Mouse (Mus musculus) limb, embryonic 14.5 days (tissue): ENCODE data around the gene Ndrg3. TPM values are rescaled to one million over a fixed set of nuclear protein-coding genes. Genes with fewer than 3 reads are reported as not detected.
"Not testable (repeated sequence)": the region's sequence is repeated elsewhere in the genome, so short reads cannot be mapped to it uniquely, and the experiment has no call there.

ENCODE experiments used
- ATAC-seq: fragments of 200-750 bp; cut with Nextera tagmentation; 2 replicates; pipeline ENCODE4 v1.8.0; 2017; ENCODE audit warnings: low read depth, moderate number of reproducible peaks, moderate TSS enrichment; ENCODE audit not compliant: low FRiP score
- DNase-seq: peaks from one replicate; pipeline ENCODE4 v3.0.0-alpha.2; 2015; ENCODE audit warnings: low spot score
- H3K27ac ChIP-seq: fragments of 300-500 bp; sonication (generic); replicated peaks from 2 replicates; pipeline ENCODE4 v1.5.1; 2014; ENCODE audit warnings: low read depth, mild to moderate bottlenecking, low read length, moderate library complexity, mixed read lengths
- H3K27me3 ChIP-seq: fragments of 300-500 bp; sonication (generic); 2 replicates; pipeline ENCODE4 v1.6.1; 2014; ENCODE audit warnings: low read length, mixed read lengths; ENCODE audit not compliant: control insufficient read depth, insufficient read depth
- H3K36me3 ChIP-seq: fragments of 300-500 bp; sonication (generic); 2 replicates; pipeline ENCODE4 v1.6.1; 2014; ENCODE audit warnings: mild to moderate bottlenecking, low read length, moderate library complexity, mixed read lengths; ENCODE audit not compliant: control insufficient read depth, insufficient read depth
- H3K4me1 ChIP-seq: fragments of 300-500 bp; sonication (generic); 2 replicates; pipeline ENCODE4 v1.6.1; 2014; ENCODE audit warnings: antibody characterized with exemption, low read length, mixed read lengths; ENCODE audit not compliant: control insufficient read depth, insufficient read depth
- H3K4me2 ChIP-seq: fragments of 300-500 bp; sonication (generic); replicated peaks from 2 replicates; pipeline ENCODE4 v1.6.1; 2014; ENCODE audit warnings: low read depth, mild to moderate bottlenecking, low read length, moderate library complexity; ENCODE audit not compliant: severe bottlenecking
- H3K4me3 ChIP-seq: fragments of 300-500 bp; sonication (generic); replicated peaks from 2 replicates; pipeline ENCODE4 v1.5.1; 2014; ENCODE audit warnings: low read length
- H3K9ac ChIP-seq: fragments of 300-500 bp; sonication (generic); 2 replicates; pipeline ENCODE4 v1.6.1; 2014; ENCODE audit warnings: mild to moderate bottlenecking, low read depth, low read length, moderate library complexity; ENCODE audit not compliant: severe bottlenecking
- H3K9me3 ChIP-seq: fragments of 300-500 bp; sonication (generic); 2 replicates; pipeline ENCODE4 v1.6.1; 2016; ENCODE audit warnings: low read length; ENCODE audit not compliant: control insufficient read depth
- POLR2A ChIP-seq: fragments of 200-500 bp; IDR thresholded peaks from 2 replicates; pipeline ENCODE4 v1.8.0; 2012; ENCODE audit warnings: inconsistent platforms, mild to moderate bottlenecking, moderate library complexity, borderline replicate concordance; ENCODE audit not compliant: insufficient read depth, insufficient read length; ENCODE audit errors: extremely low read depth
- WGBS: fragments of 180-500 bp; shearing (Covaris S2); extraction: QIAGEN DNeasy Blood & Tissue Kit; methylation state at CpG from one replicate; pipeline ENCODE4 v1.1.7; 2014; 5-methylcytosine and 5-hydroxymethylcytosine counted together
- polyA plus RNA-seq, 2 experiments: library from polyadenylated mRNA; depleted of rRNA in 1 of 2; stranded (reverse) in 1 of 2; unstranded in 1 of 2; fragments of >200 nt; fragmentation: Nextera tagmentation in 1 of 2; extraction: Ambion mirVana in 1 of 2; gene quantifications; 2 replicates each; pipeline versions ENCODE4 v1.2.1 to v1.2.3; 2012 to 2014

The Ndrg3 gene
- polyA plus RNA-seq, 2 experiments, result 44.1 to 64.6 TPM

DNA sequence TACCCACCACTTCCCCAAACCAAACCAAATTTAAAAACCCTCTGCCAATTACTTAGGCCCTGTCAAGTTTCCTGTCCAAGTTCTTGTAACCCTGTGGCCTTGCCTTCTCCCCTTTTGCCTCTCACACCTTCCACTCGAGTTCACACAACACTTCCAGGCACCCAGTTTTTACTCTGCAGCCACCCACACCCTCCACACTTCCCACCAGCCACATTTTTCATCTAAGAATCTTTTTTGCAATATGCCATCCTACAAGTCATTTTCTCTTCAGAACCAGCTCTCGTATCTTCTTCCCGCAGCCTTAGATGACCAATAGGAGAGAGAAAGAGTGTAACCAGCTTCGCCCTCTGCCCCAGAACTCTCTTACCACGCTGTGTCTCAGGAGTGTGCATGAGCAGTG lies 37.4 kb downstream of the Ndrg3 start:
- no peak for DNase-seq
- Histone ChIP-seq H3K36me3 (0 out of 2 replicates have a peak, but pooled peaks cover 6% of the 10 kb centered on the region), H3K27ac (no peak overlapping the region), H3K9ac (no peak overlapping the region), H3K4me3 (no peak overlapping the region), H3K4me1 (no peaks in the 10 kb centered on the region), H3K9me3 (no peaks in the 10 kb centered on the region), H3K4me2 (no peak overlapping the region), H3K27me3 (no peaks in the 10 kb centered on the region)
- ATAC-seq, result no peak
- 89% methylated on average over 5 of the region's 5 CpGs for WGBS
- TF ChIP-seq POLR2A, result no peak

GRCm38 (mm10) chr2:156951301-156952094 lies 40.4 kb downstream of the Ndrg3 start:
- no peak for TF ChIP-seq POLR2A
- Histone ChIP-seq H3K4me1 (no peaks in the 10 kb centered on the region), H3K27ac (no peak overlapping the region), H3K9me3 (no peaks in the 10 kb centered on the region), H3K27me3 (no peaks in the 10 kb centered on the region), H3K4me2 (no peak overlapping the region), H3K4me3 (no peak overlapping the region), H3K36me3 (peaks cover 10% of the 10 kb centered on the region), H3K9ac (no peak overlapping the region)
- DNase-seq, result no peak
- 88% methylated on average over 10 of the region's 10 CpGs for WGBS
- ATAC-seq, result no peak

- no peaks in the 10 kb centered on the region for H3K4me1 ChIP-seq
- WGBS, result 96% methylated on average over 3 of the region's 3 CpGs
- ATAC-seq, result no peak
Observed at GRCm38 (mm10) chr2:156950816-156951215, 41.0 kb downstream of the Ndrg3 start.

GRCm38 (mm10) chr2:156941523-156941922 lies 50.3 kb downstream of the Ndrg3 start:
- peaks cover 30% of the 10 kb centered on the region for H3K36me3 ChIP-seq
- H3K9ac ChIP-seq, H3K4me3 ChIP-seq, H3K4me2 ChIP-seq, DNase-seq, H3K27me3 ChIP-seq, H3K9me3 ChIP-seq, H3K27ac ChIP-seq, H3K4me1 ChIP-seq, ATAC-seq: not testable (repeated sequence)
- WGBS, result 75% methylated on average over 9 of the region's 9 CpGs

More at GRCm38 (mm10) chr2:156950816-156951215, 41.0 kb downstream of the Ndrg3 start:
- Histone ChIP-seq H3K27ac (no peak overlapping the region), H3K4me3 (no peak overlapping the region), H3K9me3 (no peaks in the 10 kb centered on the region), H3K9ac (no peak overlapping the region), H3K36me3 (peaks cover 11% of the 10 kb centered on the region), H3K4me2 (no peak overlapping the region), H3K27me3 (no peaks in the 10 kb centered on the region)
- DNase-seq, result no peak
- no peak for TF ChIP-seq POLR2A

GRCm38 (mm10) chr2:156939926-156940325 lies 51.9 kb downstream of the Ndrg3 start:
- H3K4me1 ChIP-seq, H3K9me3 ChIP-seq, H3K4me2 ChIP-seq, H3K4me3 ChIP-seq, ATAC-seq, H3K9ac ChIP-seq, H3K27me3 ChIP-seq, H3K27ac ChIP-seq, DNase-seq: not testable (repeated sequence)
- peaks cover 29% of the 10 kb centered on the region for H3K36me3 ChIP-seq
- WGBS, result 63% methylated on average over 6 of the region's 6 CpGs

DNA sequence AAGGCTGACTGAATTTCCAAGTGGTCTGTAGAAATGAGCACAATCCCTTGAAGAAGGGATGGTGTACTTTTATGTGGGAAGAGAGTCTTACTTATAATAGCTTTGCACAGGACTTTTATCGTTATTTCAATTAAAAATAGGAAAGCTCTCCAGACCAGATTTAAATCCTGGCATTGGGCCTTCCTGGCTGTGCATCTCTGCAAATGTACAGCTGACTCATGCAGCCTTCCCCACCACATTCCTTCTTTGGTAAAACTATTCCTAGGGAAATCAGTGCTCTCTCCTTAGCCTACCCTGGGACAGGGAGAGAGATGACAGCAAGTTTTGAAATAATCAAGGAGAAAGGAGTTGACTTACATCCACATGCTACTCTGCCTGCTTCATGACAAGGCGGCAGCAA lies 54.1 kb downstream of the Ndrg3 start:
- ATAC-seq (no peak), DNase-seq (no peak)
- Histone ChIP-seq H3K4me1 (no peaks in the 10 kb centered on the region), H3K4me2 (no peak overlapping the region), H3K9ac (no peak overlapping the region), H3K36me3 (peaks cover 33% of the 10 kb centered on the region), H3K27me3 (no peaks in the 10 kb centered on the region), H3K9me3 (no peaks in the 10 kb centered on the region), H3K27ac (no peak overlapping the region), H3K4me3 (no peak overlapping the region)
- WGBS, result 88% methylated on average over 2 of the region's 2 CpGs
- TF ChIP-seq POLR2A, result no peak
